Mouse (Mus musculus): ENCODE results near the gene Tenm3.

- TF ChIP-seq EP300 (IDR thresholded peaks at IDR 0.05; ENCODE audit: low read depth) (no peak), CTCF (IDR thresholded peaks at IDR 0.05; ENCODE audit: low read depth) (no peak)
Measured at GRCm38 (mm10) chr8:48268638-48269037, 575.1 kb downstream of the Tenm3 start.
